Mouse (Mus musculus) Patski (cell line): ENCODE data around the gene Erg. TPM values are rescaled to one million over a fixed set of nuclear protein-coding genes. Genes with fewer than 3 reads are reported as not detected.

Experiments
- ATAC-seq: fragments of 100-300 bp; one replicate; pipeline ENCODE4 v1.8.0; 2021
- CTCF ChIA-PET: fragments of 350-600 bp; sonication (Branson Sonifier 250); formaldehyde crosslinking; loops from one replicate; lab custom pipeline; 2022; ENCODE audit warnings: inconsistent platforms; lab: Charles Lee
- POLR2A ChIA-PET: fragments of 350-600 bp; sonication (Branson Sonifier 250); formaldehyde crosslinking; loops from one replicate; lab custom pipeline; 2022; ENCODE audit warnings: antibody characterized with exemption, inconsistent platforms; lab: Charles Lee
- DNase-seq: peaks from one replicate; pipeline ENCODE4 v3.0.0-alpha.2; 2011; ENCODE audit warnings: low read depth, low spot score
- H3K27me3 ChIP-seq: fragments of 371-371 bp; one replicate; pipeline ENCODE4 v1.5.1; 2021
- CTCF ChIP-seq: fragments of 100-300 bp; IDR thresholded peaks from one replicate; pipeline ENCODE4 v1.5.1; 2021
- in situ Hi-C: fragments of 300-500 bp; cut with MboI; formaldehyde crosslinking; loops from 3 replicates; pipeline ENCODE4 v1.11.1; 2018; ENCODE audit warnings: low pct_unique_long_range_greater_than_20kb, mixed read lengths
- polyA plus RNA-seq: library from polyadenylated mRNA; unstranded; gene quantifications from one replicate; pipeline ENCODE4 v1.2.3, GENCODE M21; 2021

Erg gene
- polyA plus RNA-seq, 1 experiment from 2014 or later: not detected

- DNase-seq: no peak
- ChIA-PET POLR2A (no interaction called here), CTCF (interaction anchor here (0.8 kb wide), 1 partner anchor 14 kb away, joined by 3 read pairs; no protein-coding TSS in a partner anchor)
- no peak for ATAC-seq
- H3K27me3 ChIP-seq: peaks cover 16% of the 10 kb centered on the region
- no peak for TF ChIP-seq CTCF
- in situ Hi-C loops: loop anchor here (10.0 kb wide), 1 partner anchor 503 kb away; no protein-coding TSS in a partner anchor
Observed at GRCm38 (mm10) chr16:95461941-95462340, 124.5 kb downstream of the Erg start.

- ATAC-seq (no peak), DNase-seq (no peak)
- ChIA-PET CTCF (no interaction called here), POLR2A (no interaction called here)
- in situ Hi-C loops: loop anchor here (10.0 kb wide), 1 partner anchor 504 kb away; no protein-coding TSS in a partner anchor
- TF ChIP-seq CTCF: no peak
- peaks cover 21% of the 10 kb centered on the region for H3K27me3 ChIP-seq
Observed at GRCm38 (mm10) chr16:95460336-95460735, 126.1 kb downstream of the Erg start.

DNA sequence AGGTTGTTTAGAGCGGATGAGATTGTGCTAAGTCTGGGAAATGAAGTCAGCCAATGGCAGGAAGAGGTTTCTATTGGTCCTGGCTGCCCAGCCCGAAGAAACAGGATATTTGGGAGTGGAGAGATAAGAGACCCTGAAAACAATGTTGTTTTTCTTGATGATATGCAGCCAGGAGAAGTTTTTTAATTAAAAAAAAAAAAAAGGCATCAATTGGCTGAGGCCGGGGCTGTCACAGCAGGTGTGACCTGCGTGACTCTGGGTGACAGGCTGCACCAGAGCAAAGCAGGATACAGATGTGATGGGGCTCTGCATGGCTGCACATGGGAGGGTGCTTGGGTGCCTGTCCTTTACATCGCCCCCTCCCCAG lies 127.1 kb downstream of the Erg start:
- ChIA-PET CTCF (no interaction called here), POLR2A (no interaction called here)
- ATAC-seq: no peak
- DNase-seq: no peak
- peaks cover 21% of the 10 kb centered on the region for H3K27me3 ChIP-seq
- TF ChIP-seq CTCF: no peak
- in situ Hi-C loops: no loop called here

DNA sequence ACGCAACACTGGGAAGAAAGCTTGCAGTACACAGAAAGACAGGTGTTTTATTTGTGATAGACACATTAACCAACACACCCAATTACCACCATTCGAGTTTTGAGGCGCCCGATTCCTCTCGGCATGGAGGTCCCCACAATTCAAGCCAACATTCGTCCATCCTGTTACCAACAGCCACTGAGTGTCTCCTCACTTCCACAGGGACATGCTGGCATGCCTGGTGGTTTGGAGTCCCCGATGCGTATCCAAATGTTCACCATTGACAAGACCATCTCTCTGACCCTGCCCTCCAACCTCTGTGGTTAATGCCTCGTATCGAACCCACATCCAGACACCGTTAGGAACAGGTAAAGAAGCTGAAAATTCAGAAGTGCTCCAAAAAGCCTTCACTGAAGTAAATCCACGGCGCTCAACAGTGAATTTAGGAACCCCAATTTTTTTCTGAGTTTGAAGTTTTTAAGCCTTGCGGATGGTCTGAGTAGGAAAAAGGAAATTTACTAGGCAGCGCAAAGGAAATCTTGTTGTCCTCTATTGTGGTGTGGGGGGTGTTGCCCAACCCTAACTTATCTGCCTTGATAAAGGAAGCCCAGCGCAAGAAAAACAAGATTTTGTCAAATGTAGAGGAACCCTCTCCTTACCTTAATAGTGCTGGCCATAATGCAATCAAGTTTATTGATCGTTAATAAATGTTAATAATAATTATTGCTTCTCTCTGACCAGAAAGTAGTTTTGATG lies 127.6 kb downstream of the Erg start:
- DNase-seq (no peak), ATAC-seq (no peak)
- TF ChIP-seq CTCF: no peak
- in situ Hi-C loops: no loop called here
- peaks cover 21% of the 10 kb centered on the region for H3K27me3 ChIP-seq
- POLR2A ChIA-PET: no interaction called here
- CTCF ChIA-PET: no interaction called here

GRCm38 (mm10) chr16:95457006-95457405 lies 129.4 kb downstream of the Erg start:
- in situ Hi-C loops: no loop called here
- POLR2A ChIA-PET: no interaction called here
- DNase-seq (no peak), ATAC-seq (no peak)
- H3K27me3 ChIP-seq: peaks cover 21% of the 10 kb centered on the region
- no peak for TF ChIP-seq CTCF
- CTCF ChIA-PET: interaction anchor here (1.3 kb wide), 1 partner anchor 12 kb away, joined by 3 read pairs; no protein-coding TSS in a partner anchor

GRCm38 (mm10) chr16:95455896-95456295 lies 130.5 kb downstream of the Erg start:
- DNase-seq: no peak
- ChIA-PET POLR2A (no interaction called here), CTCF (no interaction called here)
- TF ChIP-seq CTCF: no peak
- no peak for ATAC-seq
- in situ Hi-C loops: no loop called here
- H3K27me3 ChIP-seq: peaks cover 21% of the 10 kb centered on the region

DNA sequence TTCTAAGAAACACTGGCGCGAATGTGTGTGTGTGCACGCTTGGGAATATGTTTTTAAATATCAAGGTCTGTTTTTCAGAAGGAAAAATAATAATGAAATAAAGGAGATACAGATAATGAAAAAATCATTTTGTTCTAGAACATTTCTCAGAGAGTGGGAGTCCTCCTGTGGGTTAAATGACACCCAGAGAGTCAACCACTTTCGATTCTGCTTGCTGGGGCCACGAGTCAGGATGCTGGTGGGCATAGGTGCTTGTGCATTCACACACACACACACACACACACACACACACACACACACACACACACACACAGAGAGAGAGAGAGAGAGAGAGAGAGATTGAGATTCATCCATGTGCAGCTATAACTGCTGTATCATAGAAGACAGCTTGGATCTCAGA lies 130.9 kb downstream of the Erg start:
- DNase-seq: no peak
- ChIA-PET POLR2A (no interaction called here), CTCF (no interaction called here)
- H3K27me3 ChIP-seq: peaks cover 21% of the 10 kb centered on the region
- no peak for TF ChIP-seq CTCF
- in situ Hi-C loops: no loop called here
- ATAC-seq: no peak

- ChIA-PET POLR2A (no interaction called here), CTCF (no interaction called here)
- no peak for TF ChIP-seq CTCF
- ATAC-seq: no peak
- H3K27me3 ChIP-seq: peaks cover 10% of the 10 kb centered on the region
- in situ Hi-C loops: no loop called here
- DNase-seq: no peak
Observed at GRCm38 (mm10) chr16:95452411-95452810, 134.0 kb downstream of the Erg start.

DNA sequence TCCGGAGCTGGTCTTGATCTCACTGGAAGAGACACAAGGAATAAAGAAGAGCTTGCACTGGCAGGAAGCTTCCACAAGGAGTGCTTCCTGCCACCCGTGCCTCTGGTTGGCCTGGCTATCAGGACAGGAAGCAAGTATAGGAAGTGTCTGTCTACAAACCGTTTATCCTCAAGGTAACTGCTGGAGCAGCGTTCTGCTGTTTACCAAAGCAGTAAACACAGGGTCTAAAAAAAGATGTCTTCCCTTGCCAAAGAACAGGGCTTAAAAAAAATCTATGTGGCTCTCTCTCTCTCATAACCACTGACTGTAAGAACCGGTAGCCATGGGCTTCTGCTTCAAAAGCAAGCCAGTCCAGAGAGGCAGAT lies 137.1 kb downstream of the Erg start:
- no peaks in the 10 kb centered on the region for H3K27me3 ChIP-seq
- ChIA-PET CTCF (no interaction called here), POLR2A (no interaction called here)
- ATAC-seq (no peak), DNase-seq (no peak)
- in situ Hi-C loops: no loop called here
- no peak for TF ChIP-seq CTCF

- TF ChIP-seq CTCF: no peak
Observed at GRCm38 (mm10) chr16:95448643-95449360, 137.6 kb downstream of the Erg start.

GRCm38 (mm10) chr16:95447896-95448295 lies 138.5 kb downstream of the Erg start:
- in situ Hi-C loops: no loop called here
- no peak for DNase-seq
- no peak for ATAC-seq
- TF ChIP-seq CTCF: no peak
- POLR2A ChIA-PET: no interaction called here
- CTCF ChIA-PET: interaction anchor here (1.6 kb wide), 1 partner anchor 14 kb away, joined by 3 read pairs; no protein-coding TSS in a partner anchor
- no peaks in the 10 kb centered on the region for H3K27me3 ChIP-seq

More at GRCm38 (mm10) chr16:95448643-95449360, 137.6 kb downstream of the Erg start:
- no peaks in the 10 kb centered on the region for H3K27me3 ChIP-seq
- DNase-seq (no peak), ATAC-seq (no peak)
- CTCF ChIA-PET: no interaction called here
- POLR2A ChIA-PET: no interaction called here
- in situ Hi-C loops: no loop called here
